Mouse (Mus musculus) heart, postnatal 0 days (tissue): ENCODE measurements around the gene Dlec1.

Source experiments
- CTCF ChIP-seq: IDR thresholded peaks from 2 replicates; pipeline ENCODE4 v1.5.1; 2016; ENCODE audit warnings: antibody characterized with exemption, control low read depth, low read depth
- EP300 ChIP-seq: IDR thresholded peaks from 2 replicates; pipeline ENCODE4 v1.6.1; 2016; ENCODE audit warnings: antibody characterized with exemption, low read depth

- TF ChIP-seq CTCF (no peak), EP300 (no peak)
These were observed 56.6 kb downstream of the Dlec1 start, which contains the start of gene Gm47289 for GRCm38 (mm10) chr9:119158861-119159260.
